Mouse (Mus musculus): ENCODE results near the gene Tdrd7.

DNA sequence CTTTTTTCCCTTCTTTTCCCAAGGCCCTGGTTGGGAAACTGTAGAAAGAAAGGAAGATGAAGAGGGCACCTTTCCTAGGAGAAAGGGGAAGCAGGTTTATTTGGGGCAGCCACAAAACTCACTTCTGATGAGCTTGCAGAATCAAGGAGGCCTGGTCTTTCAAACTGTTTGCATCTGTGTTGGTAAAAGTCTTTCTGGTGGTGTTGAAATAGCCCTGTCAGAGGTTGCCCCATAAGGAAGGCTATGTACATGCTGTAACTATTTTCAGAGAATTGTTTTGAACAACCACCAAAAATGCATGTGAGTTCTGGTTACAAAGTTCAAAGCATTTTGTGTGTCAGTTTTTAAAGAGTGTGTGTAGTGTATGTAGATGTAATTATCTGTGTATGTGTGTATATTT, 15.9 kb downstream of the Tdrd7 start:
- TF ChIP-seq POLR2A (IDR thresholded peaks at IDR 0.05; ENCODE audit: insufficient read depth, low read length) = no peak
- TF ChIP-seq CTCF (IDR thresholded peaks at IDR 0.05; ENCODE audit: low read depth, low read length) = no peak
- TF ChIP-seq EP300 (IDR thresholded peaks at IDR 0.05; ENCODE audit: insufficient read depth, low read depth, low read length) = no peak
